Mouse (Mus musculus): ENCODE measurements around the gene Stxbp2. TPM values are rescaled to one million over a fixed set of nuclear protein-coding genes. Genes with fewer than 3 reads are reported as not detected.
"Not testable (repeated sequence)": the region's sequence is repeated elsewhere in the genome, so short reads cannot be mapped to it uniquely, and the experiment has no call there.

Gene Stxbp2
- polyA plus RNA-seq (2015; fragmentation: Nextera tagmentation; extraction: Ambion mirVana): 102 and 105 TPM in 2 replicates

- peak; percentile 94 for ATAC-seq (ENCODE audit: low FRiP score, low TSS enrichment)
- no peak within 1 kb of the TSS for H3K27ac ChIP-seq (ENCODE audit: low read length)
- H3K4me3 ChIP-seq (ENCODE audit: low read length): peak within 1 kb of the TSS; percentile 72
- peak within 1 kb of the TSS; percentile 71 for H3K4me2 ChIP-seq (replicated peaks; ENCODE audit: low read depth, low read length)
- peaks cover 7% of the 10 kb centered on the region; the same call in 1 of the 2 replicates for H3K4me1 ChIP-seq (ENCODE audit: insufficient read depth, low read length)
- H3K36me3 ChIP-seq (ENCODE audit: insufficient read depth, low read length): peaks cover 4% of the 10 kb centered on the region; the same call in 1 of the 2 replicates
- 5% methylated on average over 47 of the region's 47 CpGs for WGBS
- 0 out of 2 replicates have a peak, but pooled peaks cover 10% of the 10 kb centered on the region for H3K27me3 ChIP-seq (ENCODE audit: insufficient read depth, low read length)
- H3K9me3 ChIP-seq (ENCODE audit: low read length): no peaks in the 10 kb centered on the region
- peak within 1 kb of the TSS; percentile 71 for H3K9ac ChIP-seq (replicated peaks; ENCODE audit: low read length)
Observed at GRCm38 (mm10) chr8:3630647-3631477, at the start of gene Stxbp2. Gene Stxbp2, plus strand, starts transcription at chr8:3630955.

- H3K4me2 ChIP-seq (replicated peaks; ENCODE audit: low read depth, low read length); H3K9me3 ChIP-seq (ENCODE audit: low read length); H3K27me3 ChIP-seq (ENCODE audit: insufficient read depth, low read length); ATAC-seq (ENCODE audit: low FRiP score, low TSS enrichment); H3K4me3 ChIP-seq (ENCODE audit: low read length); H3K9ac ChIP-seq (replicated peaks; ENCODE audit: low read length); H3K36me3 ChIP-seq (ENCODE audit: insufficient read depth, low read length); H3K27ac ChIP-seq (ENCODE audit: low read length); H3K4me1 ChIP-seq (ENCODE audit: insufficient read depth, low read length): not testable (repeated sequence)
- WGBS: 93% methylated on average over 1 of the region's 3 CpGs
Observed at GRCm38 (mm10) chr8:3581961-3582360, 48.8 kb upstream of the Stxbp2 start.

- Histone ChIP-seq H3K4me2 (replicated peaks; ENCODE audit: low read depth, low read length) (no peak overlapping the region), H3K9ac (replicated peaks; ENCODE audit: low read length) (no peak overlapping the region), H3K27me3 (ENCODE audit: insufficient read depth, low read length) (peaks cover 9% of the 10 kb centered on the region), H3K4me3 (ENCODE audit: low read length) (no peak overlapping the region), H3K4me1 (ENCODE audit: insufficient read depth, low read length) (no peaks in the 10 kb centered on the region), H3K36me3 (ENCODE audit: insufficient read depth, low read length) (no peaks in the 10 kb centered on the region), H3K9me3 (ENCODE audit: low read length) (no peaks in the 10 kb centered on the region), H3K27ac (ENCODE audit: low read length) (no peak overlapping the region)
- no peak for ATAC-seq (ENCODE audit: low FRiP score, low TSS enrichment)
- 97% methylated on average over 2 of the region's 2 CpGs for WGBS
Observed at GRCm38 (mm10) chr8:3586452-3586851, 44.3 kb upstream of the Stxbp2 start.

- peak within 1 kb of the TSS; percentile 83 for H3K27ac ChIP-seq (ENCODE audit: low read length)
- no peaks in the 10 kb centered on the region for H3K36me3 ChIP-seq (ENCODE audit: insufficient read depth, low read length)
- H3K4me1 ChIP-seq (ENCODE audit: insufficient read depth, low read length): no peaks in the 10 kb centered on the region
- H3K27me3 ChIP-seq (ENCODE audit: insufficient read depth, low read length): peaks cover 9% of the 10 kb centered on the region
- H3K4me3 ChIP-seq (ENCODE audit: low read length): peak within 1 kb of the TSS; percentile 83
- peak within 1 kb of the TSS; percentile 86 for H3K4me2 ChIP-seq (replicated peaks; ENCODE audit: low read depth, low read length)
- no peak for ATAC-seq (ENCODE audit: low FRiP score, low TSS enrichment)
- no peaks in the 10 kb centered on the region for H3K9me3 ChIP-seq (ENCODE audit: low read length)
- H3K9ac ChIP-seq (replicated peaks; ENCODE audit: low read length): peak within 1 kb of the TSS; percentile 84
- WGBS: 2% methylated on average over 7 of the region's 7 CpGs
Observed at GRCm38 (mm10) chr8:3586993-3587390, 43.8 kb upstream of the Stxbp2 start, which contains the start of gene Camsap3. Gene Camsap3, plus strand, starts transcription at chr8:3587293.

GRCm38 (mm10) chr8:3587391-3588257 lies 43.1 kb upstream of the Stxbp2 start:
- Histone ChIP-seq H3K27ac (ENCODE audit: low read length) (peak overlapping the region; percentile 83), H3K36me3 (ENCODE audit: insufficient read depth, low read length) (no peaks in the 10 kb centered on the region), H3K9ac (replicated peaks; ENCODE audit: low read length) (peak overlapping the region; percentile 84), H3K9me3 (ENCODE audit: low read length) (no peaks in the 10 kb centered on the region), H3K4me3 (ENCODE audit: low read length) (peak overlapping the region; percentile 83), H3K4me1 (ENCODE audit: insufficient read depth, low read length) (no peaks in the 10 kb centered on the region), H3K4me2 (replicated peaks; ENCODE audit: low read depth, low read length) (peak overlapping the region; percentile 86), H3K27me3 (ENCODE audit: insufficient read depth, low read length) (peaks cover 9% of the 10 kb centered on the region)
- ATAC-seq (ENCODE audit: low FRiP score, low TSS enrichment): peak; percentile 82
- under 1% methylated on average over 74 of the region's 77 CpGs for WGBS

- WGBS: 8% methylated on average over 11 of the region's 11 CpGs
- Histone ChIP-seq H3K27ac (ENCODE audit: low read length) (peak overlapping the region; percentile 83), H3K4me2 (replicated peaks; ENCODE audit: low read depth, low read length) (peak overlapping the region; percentile 86), H3K9ac (replicated peaks; ENCODE audit: low read length) (peak overlapping the region; percentile 84), H3K4me3 (ENCODE audit: low read length) (peak overlapping the region; percentile 83), H3K4me1 (ENCODE audit: insufficient read depth, low read length) (no peaks in the 10 kb centered on the region), H3K27me3 (ENCODE audit: insufficient read depth, low read length) (peaks cover 9% of the 10 kb centered on the region), H3K36me3 (ENCODE audit: insufficient read depth, low read length) (no peaks in the 10 kb centered on the region), H3K9me3 (ENCODE audit: low read length) (no peaks in the 10 kb centered on the region)
- ATAC-seq (ENCODE audit: low FRiP score, low TSS enrichment): peak; percentile 64
Observed at GRCm38 (mm10) chr8:3588258-3588633, 42.5 kb upstream of the Stxbp2 start.

GRCm38 (mm10) chr8:3593470-3593869 lies 37.3 kb upstream of the Stxbp2 start:
- no peak overlapping the region for H3K4me3 ChIP-seq (ENCODE audit: low read length)
- H3K4me2 ChIP-seq (replicated peaks; ENCODE audit: low read depth, low read length): no peak overlapping the region
- no peaks in the 10 kb centered on the region for H3K27me3 ChIP-seq (ENCODE audit: insufficient read depth, low read length)
- no peak for ATAC-seq (ENCODE audit: low FRiP score, low TSS enrichment)
- H3K9ac ChIP-seq (replicated peaks; ENCODE audit: low read length): no peak overlapping the region
- H3K27ac ChIP-seq (ENCODE audit: low read length): no peak overlapping the region
- H3K4me1 ChIP-seq (ENCODE audit: insufficient read depth, low read length): 0 out of 2 replicates have a peak, but pooled peaks cover 4% of the 10 kb centered on the region
- no peaks in the 10 kb centered on the region for H3K9me3 ChIP-seq (ENCODE audit: low read length)
- 72% methylated on average over 3 of the region's 3 CpGs for WGBS
- peaks cover 6% of the 10 kb centered on the region; the same call in 1 of the 2 replicates for H3K36me3 ChIP-seq (ENCODE audit: insufficient read depth, low read length)

GRCm38 (mm10) chr8:3594466-3594865 lies 36.3 kb upstream of the Stxbp2 start:
- 79% methylated on average over 2 of the region's 2 CpGs for WGBS
- H3K4me2 ChIP-seq (replicated peaks; ENCODE audit: low read depth, low read length): no peak overlapping the region
- no peaks in the 10 kb centered on the region for H3K27me3 ChIP-seq (ENCODE audit: insufficient read depth, low read length)
- H3K36me3 ChIP-seq (ENCODE audit: insufficient read depth, low read length): peaks cover 9% of the 10 kb centered on the region; the same call in 1 of the 2 replicates
- no peak overlapping the region for H3K9ac ChIP-seq (replicated peaks; ENCODE audit: low read length)
- no peak overlapping the region for H3K4me3 ChIP-seq (ENCODE audit: low read length)
- no peak overlapping the region for H3K27ac ChIP-seq (ENCODE audit: low read length)
- no peaks in the 10 kb centered on the region for H3K9me3 ChIP-seq (ENCODE audit: low read length)
- ATAC-seq (ENCODE audit: low FRiP score, low TSS enrichment): no peak
- 0 out of 2 replicates have a peak, but pooled peaks cover 4% of the 10 kb centered on the region for H3K4me1 ChIP-seq (ENCODE audit: insufficient read depth, low read length)

- H3K4me2 ChIP-seq (replicated peaks; ENCODE audit: low read depth, low read length): no peak overlapping the region
- H3K36me3 ChIP-seq (ENCODE audit: insufficient read depth, low read length): peaks cover 29% of the 10 kb centered on the region
- H3K4me1 ChIP-seq (ENCODE audit: insufficient read depth, low read length): 0 out of 2 replicates have a peak, but pooled peaks cover 4% of the 10 kb centered on the region
- H3K9ac ChIP-seq (replicated peaks; ENCODE audit: low read length): no peak overlapping the region
- H3K27ac ChIP-seq (ENCODE audit: low read length): no peak overlapping the region
- H3K9me3 ChIP-seq (ENCODE audit: low read length): no peaks in the 10 kb centered on the region
- H3K4me3 ChIP-seq (ENCODE audit: low read length): no peak overlapping the region
- ATAC-seq (ENCODE audit: low FRiP score, low TSS enrichment): no peak
- WGBS: 78% methylated on average over 3 of the region's 3 CpGs
- H3K27me3 ChIP-seq (ENCODE audit: insufficient read depth, low read length): no peaks in the 10 kb centered on the region
Observed at GRCm38 (mm10) chr8:3598054-3598453, 32.7 kb upstream of the Stxbp2 start.
